Mouse (Mus musculus) urinary bladder, postnatal 14 days (tissue): ENCODE measurements around the gene Fibp.

Experiments used
- DNase-seq: peaks from one replicate; pipeline ENCODE4 v3.0.0; 2021; ENCODE audit warnings: low spot score

The Fibp gene

DNA sequence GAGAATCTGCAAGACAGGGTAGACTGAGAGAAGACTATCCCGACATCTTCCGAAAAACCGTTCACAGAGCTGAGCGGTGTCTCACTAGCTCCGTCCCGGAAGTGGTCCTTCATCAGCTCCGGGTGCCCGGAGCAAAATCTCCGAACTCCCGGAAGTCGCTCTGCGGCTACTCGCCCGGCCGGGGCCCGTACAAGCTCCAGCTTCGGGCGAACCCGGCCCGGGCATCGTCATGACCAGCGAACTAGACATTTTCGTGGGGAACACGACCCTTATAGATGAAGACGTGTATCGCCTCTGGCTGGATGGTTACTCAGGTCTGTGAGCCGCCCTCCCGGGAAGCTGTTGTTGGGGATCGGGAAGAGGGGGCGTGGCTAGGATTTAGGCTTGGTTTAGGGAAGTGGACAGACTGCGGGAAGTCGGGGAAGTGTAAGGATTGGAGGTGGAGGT, at the start of gene Fibp:
Gene Fibp (plus strand): TSS at position 151 of the 447 bp plus-strand sequence.
- peak; percentile 91 for DNase-seq

DNA sequence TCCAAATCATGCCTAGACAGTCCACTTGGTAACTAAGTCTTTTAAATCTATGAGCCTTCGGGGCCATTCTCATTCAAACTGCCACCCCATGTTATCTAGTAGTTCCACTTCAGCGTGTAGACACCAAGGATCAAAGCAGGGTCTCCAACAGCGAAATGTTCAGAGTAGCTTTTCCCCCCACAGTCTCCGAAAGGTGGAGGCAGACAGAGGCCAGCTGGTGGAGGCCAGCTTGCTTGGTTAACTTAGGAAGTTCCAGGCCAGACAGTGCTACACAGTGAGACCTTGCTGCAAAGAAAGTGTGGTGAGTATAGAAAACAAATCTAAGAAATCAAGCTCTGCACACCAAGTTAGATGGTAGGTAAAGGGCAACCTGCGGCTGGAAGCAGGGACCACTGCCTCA, 49.8 kb upstream of the Fibp start:
- no peak for DNase-seq

DNA sequence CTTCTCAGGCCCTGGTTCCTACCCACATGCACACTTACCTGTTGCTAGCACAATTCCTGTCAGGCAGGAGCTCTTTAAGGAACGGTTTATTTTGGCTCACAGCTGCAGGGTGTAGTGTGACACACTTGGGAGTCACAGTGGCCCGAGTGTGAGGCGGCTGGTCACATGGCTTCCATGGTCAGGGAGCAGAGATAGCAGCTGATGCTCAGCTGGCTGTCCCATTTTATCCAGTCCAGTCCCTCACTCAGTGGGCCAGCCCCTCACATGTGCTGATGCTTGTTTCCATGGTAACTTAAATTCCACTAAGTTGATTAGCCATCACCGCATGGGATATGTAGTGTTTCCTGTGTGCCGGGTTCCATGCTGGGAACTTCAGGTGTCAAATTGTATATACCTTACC, 48.5 kb upstream of the Fibp start:
- DNase-seq, result no peak

DNA sequence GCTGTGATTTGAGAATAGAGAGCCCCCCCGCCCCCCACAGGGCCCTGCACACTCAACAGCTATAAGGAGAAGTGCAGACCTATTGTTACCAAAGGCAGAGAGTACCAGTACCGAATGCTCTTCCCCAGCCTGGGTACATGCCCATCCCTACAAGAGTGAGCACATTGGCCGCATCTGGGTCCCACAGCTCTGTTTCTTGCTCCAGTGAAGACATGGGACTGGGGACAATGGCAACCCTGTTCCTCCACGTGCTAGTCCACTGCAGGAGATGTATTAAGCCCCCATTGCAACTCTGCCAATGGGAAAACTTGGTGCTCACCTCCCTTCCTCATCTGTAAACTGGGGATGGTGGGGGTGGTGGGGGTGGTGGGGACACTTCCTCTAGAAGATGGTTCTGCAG, 46.6 kb upstream of the Fibp start:
- no peak for DNase-seq

DNA sequence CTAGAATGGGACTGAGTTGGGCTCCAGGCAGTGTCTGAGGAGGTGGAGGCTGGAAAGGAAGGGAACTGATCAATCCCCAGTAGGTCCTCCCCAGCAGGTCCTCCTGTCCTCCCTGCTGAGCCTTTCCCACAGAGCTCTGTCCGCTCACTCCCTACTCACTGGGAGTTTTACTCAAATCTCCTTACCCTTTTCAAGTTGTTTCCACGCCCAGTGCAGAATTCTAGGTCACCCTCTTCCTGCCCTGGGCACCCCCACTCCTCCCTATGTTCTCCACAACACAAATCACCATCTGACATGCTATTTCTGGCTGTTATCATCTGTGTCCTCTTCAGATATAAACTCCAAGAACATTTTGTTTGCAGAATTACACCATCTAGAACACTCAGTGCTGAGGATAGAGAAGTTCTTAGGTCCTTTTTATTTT, 45.9 kb upstream of the Fibp start:
- peak; percentile 36 for DNase-seq

DNA sequence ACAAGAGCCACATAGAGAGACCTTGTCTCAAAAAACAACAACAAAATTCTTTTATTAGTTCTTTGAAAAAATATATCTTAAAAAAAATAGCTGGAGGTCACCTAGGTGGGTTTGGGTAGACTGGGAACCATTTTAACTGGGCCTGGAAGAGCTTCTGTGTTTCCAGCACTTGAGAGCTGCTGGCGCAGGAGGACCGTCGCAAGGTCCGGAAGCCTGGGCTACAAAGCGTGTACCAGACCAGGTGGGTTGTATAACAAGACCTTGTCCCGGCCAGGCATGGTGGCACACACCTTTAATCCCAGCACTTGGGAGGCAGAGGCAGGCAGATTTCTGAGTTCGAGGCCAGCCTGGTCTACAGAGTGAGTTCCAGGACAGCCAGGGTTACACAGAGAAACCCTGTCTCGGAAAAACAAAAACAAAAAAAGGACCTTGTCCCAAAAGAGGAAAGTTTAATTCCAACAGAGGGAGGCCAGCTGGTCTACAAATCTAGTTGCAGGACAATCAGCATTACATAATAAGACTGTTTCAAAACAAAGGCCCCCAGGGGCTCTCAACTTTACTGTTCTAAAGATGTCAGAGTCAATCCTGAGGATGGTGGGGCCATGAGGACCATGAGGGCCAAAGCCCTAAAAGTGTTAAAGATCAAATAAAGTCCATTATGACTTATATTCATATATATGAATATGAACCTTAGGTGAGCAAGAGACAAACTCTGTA, 41.5 kb upstream of the Fibp start:
- no peak for DNase-seq

DNA sequence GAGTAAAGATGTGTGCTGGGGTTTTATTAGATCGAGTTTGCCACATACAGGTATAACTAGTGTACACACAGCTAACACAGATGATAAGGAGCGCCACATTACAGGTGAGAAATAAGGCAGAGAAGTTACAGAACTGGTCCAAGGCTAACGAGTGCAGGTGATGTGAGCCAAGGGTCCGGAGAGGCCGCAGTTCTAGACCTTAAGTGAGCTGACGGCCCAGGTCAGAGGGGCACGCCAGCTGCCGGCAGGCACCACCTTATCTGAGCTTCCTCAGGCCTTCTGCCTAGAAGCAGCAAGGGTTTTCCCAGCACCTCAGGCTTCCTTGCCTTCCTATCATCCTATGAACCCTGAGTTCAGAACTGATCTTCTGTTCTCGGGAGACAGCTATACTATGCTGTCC, 40.8 kb upstream of the Fibp start:
- DNase-seq, result no peak

DNA sequence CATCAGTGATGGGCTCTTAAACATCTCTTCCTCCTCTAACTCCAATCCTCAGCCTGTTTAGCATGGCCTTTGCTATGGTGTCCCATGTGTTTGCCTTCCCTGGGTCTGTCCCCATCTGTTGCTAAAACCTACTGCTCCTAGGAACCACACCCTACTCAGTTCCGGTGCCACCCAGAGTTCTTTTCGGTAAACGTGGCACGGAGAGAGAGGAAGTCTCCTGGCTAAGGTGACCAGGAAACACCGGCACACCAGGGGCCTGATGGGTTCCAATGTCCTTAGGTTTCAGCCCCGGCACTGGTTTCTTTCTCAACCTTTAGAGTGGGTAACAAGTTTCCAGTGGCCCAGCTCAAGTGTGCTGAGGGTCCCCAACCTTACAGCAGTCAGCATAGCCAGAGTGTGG, 39.8 kb upstream of the Fibp start:
- DNase-seq, result no peak

DNA sequence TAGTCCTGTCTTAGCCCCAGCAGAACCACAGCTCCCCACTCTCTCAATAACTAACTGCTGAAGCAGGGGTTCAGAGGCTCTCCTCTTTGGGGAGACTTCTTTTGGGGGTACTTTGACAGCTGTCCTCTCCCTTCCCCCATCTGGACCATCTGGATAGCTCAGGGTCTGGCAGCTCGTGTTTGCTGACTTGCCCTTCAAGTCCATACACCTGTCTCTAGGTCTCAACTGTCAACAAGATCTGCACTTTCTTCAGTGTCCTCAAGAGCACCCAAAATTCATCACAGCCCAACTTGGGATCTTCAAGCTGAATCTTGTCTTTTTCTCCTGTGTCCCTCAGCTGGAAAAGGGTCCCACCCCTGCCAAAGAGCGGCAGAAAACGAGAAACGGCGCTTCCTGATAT, 38.6 kb upstream of the Fibp start:
- no peak for DNase-seq

DNA sequence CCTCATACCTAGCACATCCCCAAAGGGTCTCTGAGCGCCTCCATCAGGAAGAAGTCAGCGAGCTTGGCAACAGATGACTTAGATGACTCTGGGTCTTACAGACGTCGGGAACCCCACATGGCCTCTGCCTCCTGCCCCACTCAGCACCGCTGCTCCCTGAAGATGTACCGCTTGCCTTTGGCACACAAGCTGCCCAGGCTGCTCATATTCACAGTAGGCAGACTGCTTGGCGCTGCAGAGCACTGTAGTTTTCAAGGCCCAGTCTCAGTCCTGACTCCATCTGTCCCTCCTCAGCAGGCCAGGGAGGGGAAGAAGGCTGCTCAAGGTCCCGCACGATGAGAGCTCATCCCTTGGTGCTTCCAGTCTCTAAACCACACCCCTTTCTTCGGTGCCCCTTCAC, 38.1 kb upstream of the Fibp start:
- DNase-seq, result no peak

DNA sequence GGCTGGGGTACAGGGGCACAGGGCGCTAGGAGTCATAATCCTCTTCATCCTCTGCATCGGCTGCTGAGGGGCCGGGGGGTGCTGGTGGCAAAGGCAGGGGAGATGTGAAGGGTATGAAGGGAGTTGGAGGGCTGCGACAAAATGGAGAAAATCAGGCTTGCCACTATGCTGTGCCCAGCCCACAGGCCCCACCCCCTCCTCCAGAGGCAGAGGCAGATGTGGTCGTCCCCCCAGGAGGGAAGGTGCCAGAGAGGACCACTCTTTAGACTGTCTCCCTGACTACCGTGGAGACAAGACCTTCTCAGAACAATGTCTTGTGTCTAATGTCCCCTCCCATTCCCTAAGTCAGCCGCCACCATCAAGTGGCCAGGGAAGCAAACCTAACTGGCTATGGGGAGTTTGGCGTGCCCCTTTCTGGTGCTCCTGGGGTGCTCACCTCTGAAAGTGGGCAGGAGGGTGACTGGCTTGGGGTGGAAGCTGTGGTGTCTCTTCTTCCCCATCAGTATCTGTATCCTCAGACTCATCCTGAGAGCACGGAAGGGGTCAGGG, 37.4 kb upstream of the Fibp start:
- no peak for DNase-seq

DNA sequence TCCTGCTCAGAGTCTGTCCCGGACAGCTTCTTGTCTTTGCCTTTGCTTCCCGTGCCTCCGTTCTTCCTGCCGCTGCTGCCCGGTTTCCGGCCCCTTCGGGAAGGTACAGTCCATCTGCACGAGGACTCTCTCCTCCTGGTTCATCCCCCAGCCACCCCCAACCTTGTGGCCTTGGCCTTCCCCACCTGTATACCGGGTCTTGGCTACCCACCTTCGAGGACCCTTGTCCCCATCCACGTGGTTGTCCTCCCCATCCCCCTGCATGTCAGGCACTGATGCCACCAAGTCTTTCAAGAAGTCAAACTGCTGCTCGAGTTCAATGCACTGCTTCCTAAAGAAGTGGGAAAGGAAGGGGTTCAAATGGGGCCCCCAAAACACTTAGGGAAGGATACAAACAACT, 36.9 kb upstream of the Fibp start:
- DNase-seq, result no peak

DNA sequence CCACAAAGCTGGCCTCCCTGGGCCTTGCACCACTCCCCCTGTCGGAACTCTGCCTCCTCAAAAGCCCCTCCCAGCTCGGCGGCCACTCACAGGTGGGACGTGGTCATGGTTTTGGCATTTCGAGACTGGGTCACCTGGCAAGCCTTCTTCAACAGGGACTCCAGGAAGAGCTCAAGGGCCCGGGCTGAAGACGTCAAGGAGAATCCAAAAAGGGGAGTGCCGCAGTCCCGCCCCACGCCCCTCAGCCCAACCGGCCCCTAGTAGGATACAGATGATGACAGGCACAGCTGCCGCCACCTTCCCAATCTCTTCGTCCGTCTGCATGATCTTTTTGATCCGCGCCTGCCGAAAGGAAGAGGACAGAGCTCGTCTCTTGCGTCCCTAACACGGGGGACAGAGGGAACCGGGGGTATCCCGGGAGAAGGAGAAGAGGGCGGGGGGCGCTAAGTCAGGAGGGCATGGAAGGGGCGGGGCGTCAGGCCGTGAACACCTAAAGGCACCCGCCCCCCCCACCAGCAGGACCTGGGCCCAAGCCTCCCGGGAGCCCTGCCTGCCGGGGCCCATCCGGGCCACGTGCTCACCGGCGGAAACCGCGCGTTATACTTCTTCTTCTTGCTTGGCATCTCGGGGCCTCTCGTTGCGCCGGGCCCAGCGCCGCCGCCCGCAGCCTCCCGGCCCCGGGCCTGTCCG, 36.2 kb upstream of the Fibp start:
- peak; percentile 79 for DNase-seq

DNA sequence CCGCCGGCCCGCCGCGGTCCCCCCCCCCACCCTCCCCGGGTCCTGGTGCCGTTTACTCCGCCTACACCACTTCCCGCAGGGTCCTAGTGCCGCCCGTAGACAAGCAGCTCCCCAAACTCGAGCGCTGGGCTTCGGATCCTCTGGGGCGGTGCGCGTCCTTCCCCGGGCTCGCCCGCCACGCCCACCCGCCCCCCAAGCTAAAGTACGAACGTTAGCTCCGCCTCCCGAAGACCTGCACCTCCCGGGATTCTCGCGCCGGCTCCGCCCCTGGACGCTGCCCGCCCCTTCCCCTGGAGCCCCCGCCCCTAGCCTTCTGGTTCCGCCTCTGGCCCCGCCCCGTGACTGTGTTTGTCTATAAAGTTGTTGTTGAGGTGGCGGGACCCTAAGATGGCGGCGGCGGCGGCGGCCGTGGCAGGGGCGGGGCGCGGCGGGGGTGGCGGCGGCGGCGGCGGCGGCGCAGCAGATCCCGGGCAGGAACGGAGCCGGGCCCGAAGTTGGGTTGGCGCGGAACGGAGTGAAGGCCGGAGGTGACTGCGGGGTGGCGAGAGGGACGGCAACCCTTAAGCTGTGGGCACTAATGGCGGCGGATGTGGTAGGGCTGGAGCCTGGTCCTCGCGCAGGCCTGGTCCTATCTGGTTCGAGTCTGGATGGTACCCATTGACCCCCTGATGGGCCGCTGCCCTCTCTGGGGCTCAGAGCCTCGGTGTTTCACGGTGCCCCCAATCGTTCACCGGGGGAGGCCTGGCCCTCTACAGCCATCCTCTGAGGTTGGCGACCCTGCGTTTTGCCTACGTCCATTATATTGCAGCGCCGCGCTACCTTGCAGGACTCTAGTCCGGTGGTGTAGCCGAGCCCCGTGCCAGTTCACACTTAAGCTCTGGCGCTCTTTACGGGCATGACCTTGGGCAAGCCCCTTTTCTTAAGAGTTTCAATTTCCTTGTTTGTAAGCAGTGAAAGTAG, 35.4 kb upstream of the Fibp start, which contains the start of the genes Drap1 and AI837181:
Gene Drap1 (minus strand): TSS at position 198 of the 960 bp plus-strand sequence.
Gene AI837181 (plus strand): TSS at position 363 of the 960 bp plus-strand sequence.
- peak; percentile 95 for DNase-seq

DNA sequence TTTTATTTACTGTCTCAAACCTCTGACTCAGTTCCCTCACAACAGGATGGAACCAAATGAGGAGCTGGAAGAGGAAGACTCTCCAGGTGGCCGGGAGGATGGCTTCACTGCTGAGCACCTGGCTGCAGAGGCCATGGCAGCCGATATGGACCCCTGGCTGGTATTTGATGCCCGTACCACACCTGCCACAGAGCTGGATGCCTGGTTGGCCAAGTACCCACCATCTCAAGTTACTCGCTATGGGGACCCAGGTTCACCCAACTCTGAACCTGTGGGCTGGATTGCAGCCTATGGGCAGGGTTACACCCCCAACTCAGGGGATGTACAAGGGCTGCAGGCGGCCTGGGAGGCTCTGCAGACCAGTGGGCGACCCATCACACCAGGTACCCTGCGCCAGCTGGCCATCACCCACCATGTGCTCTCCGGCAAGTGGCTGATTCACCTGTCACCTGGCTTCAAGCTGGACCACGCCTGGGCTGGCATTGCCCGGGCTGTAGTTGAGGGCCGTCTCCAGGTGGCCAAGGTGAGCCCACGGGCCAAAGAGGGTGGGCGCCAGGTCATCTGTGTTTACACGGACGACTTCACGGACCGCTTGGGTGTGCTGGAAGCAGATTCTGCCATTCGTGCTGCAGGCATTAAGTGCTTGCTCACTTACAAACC, 34.4 kb upstream of the Fibp start:
- DNase-seq, result no peak

DNA sequence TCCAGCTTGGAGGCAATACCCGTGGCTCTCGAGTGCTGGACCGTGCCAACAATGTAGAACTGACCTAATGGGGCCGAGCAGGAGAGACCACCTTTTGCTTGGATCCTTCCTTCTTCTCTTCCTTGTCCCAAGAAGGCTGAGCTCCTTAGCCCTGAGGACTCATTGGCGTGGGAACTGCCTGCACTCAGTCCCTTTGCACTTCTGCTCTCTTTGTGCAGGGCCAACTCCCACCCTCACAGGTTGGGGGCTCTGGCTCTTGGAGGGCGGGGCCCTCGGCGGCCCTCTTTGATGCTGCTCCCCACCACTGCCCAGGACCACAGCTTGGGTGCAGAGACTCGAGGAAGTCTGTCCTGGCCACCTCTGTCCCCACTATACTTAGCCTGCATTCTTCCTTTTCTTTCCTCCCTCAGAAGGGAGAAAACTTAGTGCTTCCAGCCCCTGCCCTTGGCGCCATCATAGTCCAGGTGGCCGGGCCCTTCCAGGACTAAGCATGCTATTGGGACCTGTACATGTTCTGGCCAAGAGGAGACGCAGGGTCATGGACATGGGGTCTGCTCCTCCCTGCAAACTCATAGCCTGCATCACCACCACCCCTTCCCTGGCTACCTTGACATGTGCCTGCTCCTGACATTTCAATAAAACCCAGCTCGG, 33.6 kb upstream of the Fibp start:
- DNase-seq, result no peak

DNA sequence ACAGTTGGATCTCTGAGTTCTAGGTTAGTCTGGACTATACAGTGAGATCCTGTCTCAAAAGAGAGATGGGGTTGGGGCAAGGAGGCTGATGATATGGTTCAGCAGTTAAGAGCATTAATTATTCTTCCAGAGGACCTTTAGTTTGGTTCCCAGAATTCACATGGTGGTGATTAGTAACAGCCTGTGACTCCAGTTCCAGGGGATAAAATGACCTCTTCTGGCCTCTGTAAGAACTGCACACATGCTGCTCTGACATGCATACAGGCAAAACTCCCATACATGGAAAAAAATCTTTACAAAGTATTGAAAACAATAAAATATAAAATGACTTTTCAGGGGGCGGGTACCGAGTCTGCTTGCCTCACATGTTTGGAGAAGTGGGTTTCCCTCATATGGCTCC, 32.3 kb upstream of the Fibp start:
- no peak for DNase-seq

DNA sequence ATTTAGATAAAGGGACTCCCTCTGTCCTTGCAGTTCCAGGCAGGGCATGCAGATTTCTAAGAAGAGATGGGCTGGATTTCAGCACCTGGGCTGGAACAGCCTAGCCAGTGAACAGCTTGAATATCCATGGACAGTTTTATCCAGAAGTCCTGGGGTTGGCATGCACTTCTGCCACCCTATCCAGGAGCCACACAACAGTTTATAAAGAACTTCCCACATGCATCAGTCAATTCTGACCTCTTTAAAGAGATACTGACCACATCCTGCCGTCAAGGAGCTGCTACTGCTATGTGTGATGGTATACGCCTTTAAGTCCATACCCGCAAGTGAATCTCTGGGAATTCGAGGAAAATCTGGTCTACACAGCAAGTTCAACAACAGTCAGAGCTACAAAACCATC, 31.2 kb upstream of the Fibp start:
- DNase-seq, result no peak

DNA sequence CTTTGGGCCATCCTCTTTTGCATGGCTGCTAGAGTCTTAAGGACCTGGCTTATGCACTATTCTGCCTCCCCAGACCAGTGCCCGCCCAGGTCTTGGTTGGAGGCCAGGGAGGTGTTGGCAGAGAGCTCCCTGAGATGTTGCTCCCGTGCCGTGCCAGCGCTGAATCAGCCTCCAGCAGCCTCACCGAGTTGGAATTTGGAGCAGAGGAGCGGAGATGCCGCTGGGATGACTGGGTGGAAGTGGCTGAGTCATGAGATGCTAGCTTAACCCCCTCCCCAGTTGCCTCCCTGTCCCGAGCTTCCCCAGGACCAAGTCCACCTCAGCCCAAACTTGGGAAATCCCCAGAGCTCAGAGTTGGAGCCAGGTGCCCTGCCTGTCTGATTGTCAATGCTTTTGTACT, 30.6 kb upstream of the Fibp start:
- peak; percentile 78 for DNase-seq

DNA sequence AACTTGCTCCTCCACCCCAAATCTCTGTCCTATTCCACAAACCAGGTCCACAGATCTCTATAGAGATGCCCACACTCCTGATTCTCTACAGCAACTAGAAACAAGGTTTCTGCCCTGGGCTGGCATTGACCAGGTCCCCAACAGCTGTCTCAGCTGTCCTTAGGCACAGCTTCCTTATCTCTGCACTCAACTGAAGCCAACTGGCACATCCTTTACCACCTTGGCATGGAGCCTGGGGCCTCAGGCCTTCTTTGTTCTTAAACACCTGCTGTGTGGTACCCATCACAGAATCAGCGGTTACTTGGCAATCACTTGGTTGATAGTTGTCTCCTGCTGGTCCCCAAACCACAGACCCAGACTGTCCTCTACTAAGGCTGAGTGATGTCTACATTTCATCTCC, 30.0 kb upstream of the Fibp start:
- DNase-seq, result no peak

DNA sequence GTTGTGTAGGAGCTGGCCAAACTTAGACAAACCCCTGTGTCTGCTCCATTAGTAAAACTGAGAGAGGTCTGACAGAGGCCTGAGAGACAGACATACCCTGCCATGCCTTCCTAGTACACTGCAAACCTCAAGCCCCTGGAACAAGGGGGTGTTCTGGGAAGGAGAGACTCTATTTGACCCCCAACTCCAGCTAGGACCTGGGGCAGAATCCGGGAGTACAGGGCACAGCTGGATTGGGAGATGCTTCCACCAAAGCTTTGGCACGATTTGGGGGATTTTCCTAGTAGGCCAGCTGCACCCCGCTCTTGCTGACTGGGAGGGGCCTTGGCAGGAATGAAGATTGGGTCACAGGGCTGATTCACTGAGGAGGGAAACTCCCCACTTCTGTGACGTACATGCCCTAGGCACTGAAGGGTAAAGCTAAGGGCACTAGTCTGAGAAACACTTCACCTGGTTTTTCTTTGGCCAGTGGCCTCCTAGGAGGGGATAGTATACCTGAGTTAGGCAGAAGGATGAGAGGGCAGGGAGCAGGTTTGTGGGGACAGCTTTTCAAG, 28.4 kb upstream of the Fibp start:
- DNase-seq, result no peak
